Mouse (Mus musculus): ENCODE results near the gene Cycs.

DNA sequence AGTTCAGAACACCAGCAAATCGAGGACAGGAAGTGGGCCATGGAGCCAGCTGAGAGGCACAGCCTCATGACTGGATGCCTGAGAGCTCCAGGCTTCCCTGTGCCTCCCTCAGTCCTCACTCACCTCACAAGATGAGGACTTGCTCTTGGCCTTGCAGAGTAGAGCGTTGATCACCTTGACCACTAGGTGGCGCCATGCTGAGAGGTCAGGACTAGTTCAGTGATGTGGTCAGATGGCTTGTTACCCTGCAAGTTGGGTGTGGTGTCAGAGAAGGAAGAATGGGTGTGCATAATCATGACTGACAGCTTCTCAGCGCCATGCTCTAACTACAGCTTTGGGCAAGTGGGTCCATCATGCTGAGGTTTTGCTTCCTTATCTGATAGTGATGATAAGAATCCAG lies 35.3 kb upstream of the Cycs start:
- TF ChIP-seq E2F4 (IDR thresholded peaks at IDR 0.05; ENCODE audit: insufficient read depth): no peak
- no peak for TF ChIP-seq POLR2A (IDR thresholded peaks at IDR 0.05; ENCODE audit: insufficient read length, low read depth)
- TF ChIP-seq TCF12 (IDR thresholded peaks at IDR 0.05; ENCODE audit: insufficient read depth, poor library complexity, severe bottlenecking): no peak
- TF ChIP-seq USF1 (IDR thresholded peaks at IDR 0.05; ENCODE audit: low read depth): no peak
- TF ChIP-seq MAX (IDR thresholded peaks at IDR 0.05; ENCODE audit: low read depth): no peak
- TF ChIP-seq POLR2AphosphoS2 (IDR thresholded peaks at IDR 0.05; ENCODE audit: insufficient read length, low read depth): no peak
- no peak for TF ChIP-seq MYOG (IDR thresholded peaks at IDR 0.05; ENCODE audit: control insufficient read depth in 1 of 3, insufficient read depth in 1 of 3, insufficient read length in 2 of 3, low read depth in 2 of 3)
- TF ChIP-seq TCF3 (IDR thresholded peaks at IDR 0.05; ENCODE audit: insufficient read length, low read depth): no peak
- TF ChIP-seq MYOD1 (IDR thresholded peaks at IDR 0.05; ENCODE audit: control insufficient read depth in 1 of 3, insufficient read length in 2 of 3, low read depth in 2 of 3): no peak
- no peak for TF ChIP-seq SRF (IDR thresholded peaks at IDR 0.05; ENCODE audit: control insufficient read depth, insufficient read length, low read depth)
- no peak for TF ChIP-seq CEBPB (IDR thresholded peaks at IDR 0.05; ENCODE audit: insufficient read depth, poor library complexity, severe bottlenecking)
- TF ChIP-seq REST (IDR thresholded peaks at IDR 0.05; ENCODE audit: insufficient read depth, insufficient read length): no peak

Data from myocyte (in vitro differentiated cells).